Mouse (Mus musculus): Measurements from ENCODE around the gene Crcp. TPM values are rescaled to one million over a fixed set of nuclear protein-coding genes. Genes with fewer than 3 reads are reported as not detected.
A peak's percentile ranks its signal among the peaks of the same experiment; 100 is the strongest.

The Crcp gene
- total and polyA plus RNA-seq, 2 experiments from 2014 or later: 34.4 to 83.0 TPM

DNA sequence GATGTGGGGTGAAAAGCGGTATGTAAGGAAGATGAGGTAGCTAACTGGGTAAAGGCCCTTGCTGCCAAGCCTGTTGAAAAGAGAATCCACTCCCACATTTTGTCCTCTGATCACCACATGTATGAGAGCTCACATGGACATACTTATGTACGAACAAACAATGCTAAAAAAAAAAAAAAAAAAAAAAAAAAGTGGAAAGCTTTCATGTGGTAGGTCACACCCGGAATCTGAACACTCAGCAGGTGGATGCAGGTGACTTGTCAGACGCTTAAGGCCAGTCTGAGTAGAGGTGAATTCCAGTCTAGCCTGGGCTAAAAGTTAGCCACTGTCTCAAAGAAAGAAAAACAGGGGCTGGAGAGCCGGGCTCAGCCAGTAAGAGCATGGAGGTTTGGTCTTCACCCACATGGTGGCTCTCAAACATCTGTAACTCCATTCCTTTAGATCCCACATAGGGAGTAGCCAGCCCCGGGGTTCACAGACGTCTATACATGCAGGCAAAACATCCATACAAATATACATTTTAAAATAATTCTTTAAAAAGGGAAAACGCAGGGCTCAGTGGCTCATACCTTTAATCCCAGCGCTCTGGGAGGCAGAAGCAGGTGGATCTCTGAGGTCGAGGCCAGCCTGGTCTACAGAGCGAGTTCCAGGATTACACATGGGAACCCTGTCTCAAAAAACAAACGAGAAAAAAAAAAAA, 5.9 kb upstream of the Crcp start:
- ATAC-seq (0 out of 2 replicates have a peak, but pooled peaks have one; percentile 1), DNase-seq (ENCODE audit: low spot score) (no peak)
- WGBS: 41% methylated on average over 12 of the region's 12 CpGs
- H3K4me2 ChIP-seq (ENCODE audit: low read depth, low read length): peak overlapping the region; percentile 94
- peak overlapping the region; percentile 55 for H3K9ac ChIP-seq (replicated peaks; ENCODE audit: low read length)
- TF ChIP-seq CTCF (IDR thresholded peaks at IDR 0.05; ENCODE audit: low read depth): no peak
- no peaks in the 10 kb centered on the region for H3K9me3 ChIP-seq (ENCODE audit: low read length)
- H3K4me1 ChIP-seq (ENCODE audit: insufficient read depth, low read length): no peaks in the 10 kb centered on the region
- peak overlapping the region; percentile 59 for H3K4me3 ChIP-seq (ENCODE audit: low read length)
- H3K27me3 ChIP-seq (ENCODE audit: insufficient read depth, low read length): no peaks in the 10 kb centered on the region
- no peak overlapping the region for H3K27ac ChIP-seq
- H3K36me3 ChIP-seq (ENCODE audit: insufficient read depth, low read length): no peaks in the 10 kb centered on the region

DNA sequence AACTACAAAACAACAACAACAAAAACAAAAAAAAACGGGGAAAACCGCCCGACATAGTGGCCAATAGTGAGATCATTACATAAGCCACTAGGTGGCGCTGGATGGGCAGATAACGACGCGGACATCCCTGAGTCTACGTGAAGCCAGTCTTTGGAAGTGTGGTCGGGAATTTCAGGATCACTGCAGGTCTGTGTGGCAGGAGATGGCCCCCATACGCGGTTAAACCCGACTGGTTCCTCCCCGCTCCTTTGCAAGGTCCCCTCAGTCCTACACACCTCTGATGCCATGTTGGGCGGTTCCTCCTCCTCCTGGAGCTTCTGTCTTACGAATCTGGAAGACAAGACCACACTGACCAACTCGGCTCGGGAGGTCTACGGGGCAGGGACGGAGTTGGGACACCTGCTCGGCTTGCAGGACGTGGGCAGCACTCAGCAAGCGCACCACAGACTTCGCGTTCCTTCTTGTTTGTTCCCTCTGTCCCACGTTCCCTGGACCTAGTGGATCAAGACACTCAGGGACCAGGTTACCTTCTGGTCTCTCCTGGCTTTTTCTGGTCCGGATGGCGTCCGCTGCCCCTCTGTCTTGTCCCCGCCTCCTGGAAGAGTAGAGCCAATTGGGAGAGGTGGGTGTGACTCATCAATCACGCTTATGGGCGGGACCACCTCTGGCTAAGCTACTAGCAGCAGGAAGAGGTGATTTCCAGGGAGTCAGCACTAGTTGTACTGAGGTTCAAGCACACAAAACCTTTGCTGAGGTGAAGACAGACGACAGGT, 5.1 kb upstream of the Crcp start:
- no peaks in the 10 kb centered on the region for H3K9me3 ChIP-seq (ENCODE audit: low read length)
- ATAC-seq: peak; percentile 81
- H3K27me3 ChIP-seq (ENCODE audit: insufficient read depth, low read length): no peaks in the 10 kb centered on the region
- H3K36me3 ChIP-seq (ENCODE audit: insufficient read depth, low read length): no peaks in the 10 kb centered on the region
- peak overlapping the region; percentile 85 for H3K27ac ChIP-seq
- under 1% methylated on average over 32 of the region's 32 CpGs for WGBS
- no peaks in the 10 kb centered on the region for H3K4me1 ChIP-seq (ENCODE audit: insufficient read depth, low read length)
- DNase-seq (ENCODE audit: low spot score): peak; percentile 92
- peak overlapping the region; percentile 59 for H3K4me3 ChIP-seq (ENCODE audit: low read length)
- H3K4me2 ChIP-seq (ENCODE audit: low read depth, low read length): peak overlapping the region; percentile 94
- peak overlapping the region; percentile 55 for H3K9ac ChIP-seq (replicated peaks; ENCODE audit: low read length)
- TF ChIP-seq CTCF (IDR thresholded peaks at IDR 0.05; ENCODE audit: low read depth): peak; percentile 89

DNA sequence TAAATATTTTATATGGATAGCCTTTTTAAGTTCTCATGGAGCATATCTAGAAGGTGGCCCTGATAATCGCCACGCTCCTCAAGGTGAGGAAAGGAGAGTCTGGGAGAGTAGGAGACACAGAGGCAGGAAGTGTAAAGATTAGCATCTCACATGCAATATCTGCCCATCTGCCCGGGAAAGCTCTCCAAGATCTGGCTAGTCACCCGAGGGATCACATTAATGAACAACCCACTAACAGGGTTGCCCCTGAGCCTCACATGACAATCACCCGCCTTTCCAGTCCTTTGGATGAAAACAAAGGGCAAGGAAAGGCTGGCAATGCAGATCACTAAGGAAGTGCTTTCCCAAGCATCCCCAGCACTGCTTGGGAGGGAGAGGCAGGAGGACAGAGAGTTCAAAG, 2.0 kb upstream of the Crcp start:
- TF ChIP-seq CTCF (IDR thresholded peaks at IDR 0.05; ENCODE audit: low read depth): no peak
- WGBS: 71% methylated on average over 5 of the region's 5 CpGs

DNA sequence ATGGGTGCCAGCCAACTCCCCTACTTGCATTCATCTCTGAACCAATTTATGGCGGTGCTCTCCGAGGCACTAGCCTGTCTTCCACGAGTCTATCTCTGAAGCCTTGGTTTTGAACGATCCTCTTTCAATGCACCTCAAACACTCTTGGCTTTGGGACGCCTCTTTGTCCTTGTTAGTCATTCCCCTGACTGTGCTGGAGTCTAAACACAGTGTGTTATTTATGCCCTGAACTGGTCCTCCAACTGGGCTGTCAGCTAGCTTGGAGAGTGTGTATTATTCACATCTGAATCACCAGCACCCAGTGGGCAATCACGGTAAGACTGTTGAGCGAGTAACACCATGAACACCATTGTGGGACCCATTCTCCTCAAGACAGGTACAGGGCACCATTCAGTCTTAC, 1.4 kb upstream of the Crcp start:
- TF ChIP-seq CTCF (IDR thresholded peaks at IDR 0.05; ENCODE audit: low read depth): no peak
- ATAC-seq (no peak), DNase-seq (ENCODE audit: low spot score) (no peak)
- WGBS: 84% methylated on average over 7 of the region's 7 CpGs
- no peak overlapping the region for H3K4me2 ChIP-seq (ENCODE audit: low read depth, low read length)
- H3K4me1 ChIP-seq (ENCODE audit: insufficient read depth, low read length): peaks cover 6% of the 10 kb centered on the region; the same call in 1 of the 2 replicates
- H3K4me3 ChIP-seq (ENCODE audit: low read length): no peak overlapping the region
- H3K36me3 ChIP-seq (ENCODE audit: insufficient read depth, low read length): no peaks in the 10 kb centered on the region
- no peaks in the 10 kb centered on the region for H3K27me3 ChIP-seq (ENCODE audit: insufficient read depth, low read length)
- no peaks in the 10 kb centered on the region for H3K9me3 ChIP-seq (ENCODE audit: low read length)
- no peak overlapping the region for H3K27ac ChIP-seq
- no peak overlapping the region for H3K9ac ChIP-seq (replicated peaks; ENCODE audit: low read length)

More for the DNA sequence above, 2.0 kb upstream of the Crcp start:
- no peak for DNase-seq (ENCODE audit: low spot score)
- no peak overlapping the region for H3K4me3 ChIP-seq (ENCODE audit: low read length)
- no peaks in the 10 kb centered on the region for H3K9me3 ChIP-seq (ENCODE audit: low read length)
- no peak overlapping the region for H3K4me2 ChIP-seq (ENCODE audit: low read depth, low read length)
- no peak overlapping the region for H3K27ac ChIP-seq
- no peak overlapping the region for H3K9ac ChIP-seq (replicated peaks; ENCODE audit: low read length)
- peaks cover 6% of the 10 kb centered on the region; the same call in 1 of the 2 replicates for H3K4me1 ChIP-seq (ENCODE audit: insufficient read depth, low read length)
- ATAC-seq: no peak
- H3K36me3 ChIP-seq (ENCODE audit: insufficient read depth, low read length): no peaks in the 10 kb centered on the region
- no peaks in the 10 kb centered on the region for H3K27me3 ChIP-seq (ENCODE audit: insufficient read depth, low read length)

DNA sequence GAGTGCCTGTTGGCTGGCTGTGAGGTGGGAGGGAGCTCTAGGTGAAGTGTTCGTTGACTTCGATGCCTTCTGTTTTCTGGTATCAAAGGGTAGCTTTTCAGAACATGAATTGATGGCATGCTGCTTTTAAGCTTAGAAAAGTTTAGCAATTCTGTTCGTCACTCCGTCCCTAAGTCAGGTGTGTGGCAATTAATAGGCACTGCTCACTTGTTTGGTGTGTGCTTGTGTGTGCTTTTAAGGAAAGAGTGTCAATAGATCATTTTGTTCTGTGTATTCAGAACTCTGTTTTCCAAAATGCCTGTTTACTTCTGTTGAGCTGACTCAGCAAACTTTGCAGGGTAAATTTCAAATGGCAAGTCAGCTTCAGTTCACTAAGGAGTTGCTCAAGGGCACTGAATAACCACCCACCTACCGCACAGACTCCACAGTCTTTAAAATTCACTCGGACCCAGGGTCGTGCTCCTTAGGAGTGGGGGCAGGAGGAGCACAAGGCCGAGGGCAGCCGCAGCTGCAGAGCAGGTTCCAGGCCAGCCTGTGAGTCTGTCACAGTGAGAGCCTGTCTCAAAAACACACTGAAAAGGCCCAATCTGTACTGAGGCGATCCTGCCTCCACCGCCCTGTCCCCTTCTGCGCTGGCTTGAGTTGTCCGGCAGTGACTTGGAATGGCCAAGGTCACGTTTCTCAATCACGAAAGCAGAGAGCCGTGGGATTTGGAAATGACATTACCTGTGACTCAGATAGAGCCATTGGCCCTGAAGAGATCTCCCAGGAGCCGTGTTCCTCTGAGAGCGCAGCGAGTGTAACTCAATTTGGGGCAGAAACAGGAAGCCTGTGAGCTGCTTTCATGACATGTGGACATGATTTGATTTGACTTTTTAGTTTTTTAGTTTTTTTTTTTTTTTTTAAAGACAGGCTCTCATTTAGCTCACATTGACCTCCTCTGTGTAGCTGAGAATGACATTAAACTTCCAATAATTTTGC, 2.6 kb downstream of the Crcp start:
- no peaks in the 10 kb centered on the region for H3K9me3 ChIP-seq (ENCODE audit: low read length)
- no peaks in the 10 kb centered on the region for H3K27me3 ChIP-seq (ENCODE audit: insufficient read depth, low read length)
- peaks cover 6% of the 10 kb centered on the region; the same call in 1 of the 2 replicates for H3K4me1 ChIP-seq (ENCODE audit: insufficient read depth, low read length)
- no peak overlapping the region for H3K4me2 ChIP-seq (ENCODE audit: low read depth, low read length)
- ATAC-seq: no peak
- no peak for TF ChIP-seq CTCF (IDR thresholded peaks at IDR 0.05; ENCODE audit: low read depth)
- H3K4me3 ChIP-seq (ENCODE audit: low read length): no peak overlapping the region
- 89% methylated on average over 19 of the region's 19 CpGs for WGBS
- no peak for DNase-seq (ENCODE audit: low spot score)
- H3K9ac ChIP-seq (replicated peaks; ENCODE audit: low read length): no peak overlapping the region
- no peak overlapping the region for H3K27ac ChIP-seq
- H3K36me3 ChIP-seq (ENCODE audit: insufficient read depth, low read length): peaks cover 12% of the 10 kb centered on the region

GRCm38 (mm10) chr5:130033869-130034268, 4.8 kb downstream of the Crcp start:
- Histone ChIP-seq H3K4me3 (ENCODE audit: low read length) (no peak overlapping the region), H3K36me3 (ENCODE audit: insufficient read depth, low read length) (peaks cover 21% of the 10 kb centered on the region), H3K4me1 (ENCODE audit: insufficient read depth, low read length) (peaks cover 6% of the 10 kb centered on the region; the same call in 1 of the 2 replicates), H3K27me3 (ENCODE audit: insufficient read depth, low read length) (no peaks in the 10 kb centered on the region), H3K4me2 (ENCODE audit: low read depth, low read length) (no peak overlapping the region), H3K9ac (replicated peaks; ENCODE audit: low read length) (no peak overlapping the region), H3K9me3 (ENCODE audit: low read length) (no peaks in the 10 kb centered on the region), H3K27ac (no peak overlapping the region)
- DNase-seq (ENCODE audit: low spot score) (no peak), ATAC-seq (no peak)
- no peak for TF ChIP-seq CTCF (IDR thresholded peaks at IDR 0.05; ENCODE audit: low read depth)
- WGBS: 78% methylated on average over 2 of the region's 2 CpGs
